Mouse (Mus musculus): ENCODE measurements at regions not wholly inside any gene's neighbourhood (a gene's known extent, or its start where the extent isn't known, plus 50 kb on each side); places are given as distances from the start of the nearest gene placed in this dataset.
A peak's percentile ranks its signal among the peaks of the same experiment; 100 is the strongest.

- no peak overlapping the region for H3ac ChIP-seq (ENCODE audit: control insufficient read depth, insufficient read length)
- H3K27me3 ChIP-seq (ENCODE audit: control insufficient read depth, insufficient read depth, insufficient read length) = no peaks in the 10 kb centered on the region
- H3K4me2 ChIP-seq (ENCODE audit: low read depth) = no peak overlapping the region
- no peaks in the 10 kb centered on the region for H3K36me3 ChIP-seq (ENCODE audit: control insufficient read depth, insufficient read depth)
- no peaks in the 10 kb centered on the region for H3K79me2 ChIP-seq (ENCODE audit: control insufficient read depth, insufficient read depth)
- TF ChIP-seq TCF12 (IDR thresholded peaks at IDR 0.05; ENCODE audit: insufficient read depth, poor library complexity, severe bottlenecking) = no peak
- no peak for TF ChIP-seq TCF3 (IDR thresholded peaks at IDR 0.05; ENCODE audit: insufficient read length, low read depth)
- TF ChIP-seq MYOD1 (IDR thresholded peaks at IDR 0.05; ENCODE audit: control insufficient read depth in 1 of 3, insufficient read length in 2 of 3, low read depth in 2 of 3) = no peak
- TF ChIP-seq E2F4 (IDR thresholded peaks at IDR 0.05; ENCODE audit: insufficient read depth) = no peak
- no peak for TF ChIP-seq MYOG (IDR thresholded peaks at IDR 0.05; ENCODE audit: control insufficient read depth in 1 of 3, insufficient read depth in 1 of 3, insufficient read length in 2 of 3, low read depth in 2 of 3)
- no peak for TF ChIP-seq REST (IDR thresholded peaks at IDR 0.05; ENCODE audit: insufficient read depth, insufficient read length)
- TF ChIP-seq POLR2AphosphoS2 (IDR thresholded peaks at IDR 0.05; ENCODE audit: insufficient read length, low read depth) = no peak
- TF ChIP-seq SRF (IDR thresholded peaks at IDR 0.05; ENCODE audit: control insufficient read depth, insufficient read length, low read depth) = no peak
- no peak for TF ChIP-seq USF1 (IDR thresholded peaks at IDR 0.05; ENCODE audit: low read depth)
- TF ChIP-seq CEBPB (IDR thresholded peaks at IDR 0.05; ENCODE audit: insufficient read depth, poor library complexity, severe bottlenecking) = no peak
- no peak for TF ChIP-seq POLR2A (IDR thresholded peaks at IDR 0.05; ENCODE audit: insufficient read length, low read depth)
- no peak for TF ChIP-seq MAX (IDR thresholded peaks at IDR 0.05; ENCODE audit: low read depth)
- no peak overlapping the region for H3K4me3 ChIP-seq
Measured at GRCm38 (mm10) chr10:37243136-37243535, 104.4 kb upstream of the Marcks start.

- no peak overlapping the region for H3K4me2 ChIP-seq (ENCODE audit: low read depth)
Measured at GRCm38 (mm10) chr10:37241821-37242263, 103.1 kb upstream of the Marcks start.

GRCm38 (mm10) chr10:37240634-37241033 lies 101.9 kb upstream of the Marcks start:
- Histone ChIP-seq H3ac (ENCODE audit: control insufficient read depth, insufficient read length) (no peak overlapping the region), H3K27me3 (ENCODE audit: control insufficient read depth, insufficient read depth, insufficient read length) (no peaks in the 10 kb centered on the region), H3K36me3 (ENCODE audit: control insufficient read depth, insufficient read depth) (no peaks in the 10 kb centered on the region), H3K4me3 (no peak overlapping the region), H3K4me2 (ENCODE audit: low read depth) (no peak overlapping the region), H3K79me2 (ENCODE audit: control insufficient read depth, insufficient read depth) (no peaks in the 10 kb centered on the region)
- TF ChIP-seq USF1 (IDR thresholded peaks at IDR 0.05; ENCODE audit: low read depth) (peak; percentile 74), REST (IDR thresholded peaks at IDR 0.05; ENCODE audit: insufficient read depth, insufficient read length) (no peak)

More at GRCm38 (mm10) chr10:37241821-37242263, 103.1 kb upstream of the Marcks start:
- Histone ChIP-seq H3K36me3 (ENCODE audit: control insufficient read depth, insufficient read depth) (no peaks in the 10 kb centered on the region), H3K79me2 (ENCODE audit: control insufficient read depth, insufficient read depth) (no peaks in the 10 kb centered on the region), H3K4me3 (no peak overlapping the region), H3K27me3 (ENCODE audit: control insufficient read depth, insufficient read depth, insufficient read length) (no peaks in the 10 kb centered on the region), H3ac (ENCODE audit: control insufficient read depth, insufficient read length) (no peak overlapping the region)
- TF ChIP-seq POLR2A (IDR thresholded peaks at IDR 0.05; ENCODE audit: insufficient read length, low read depth) (no peak), MYOD1 (IDR thresholded peaks at IDR 0.05; ENCODE audit: control insufficient read depth in 1 of 3, insufficient read length in 2 of 3, low read depth in 2 of 3) (no peak), TCF3 (IDR thresholded peaks at IDR 0.05; ENCODE audit: insufficient read length, low read depth) (no peak), TCF12 (IDR thresholded peaks at IDR 0.05; ENCODE audit: insufficient read depth, poor library complexity, severe bottlenecking) (no peak), USF1 (IDR thresholded peaks at IDR 0.05; ENCODE audit: low read depth) (no peak), CEBPB (IDR thresholded peaks at IDR 0.05; ENCODE audit: insufficient read depth, poor library complexity, severe bottlenecking) (no peak), MAX (IDR thresholded peaks at IDR 0.05; ENCODE audit: low read depth) (no peak), MYOG (IDR thresholded peaks at IDR 0.05; ENCODE audit: control insufficient read depth in 1 of 3, insufficient read depth in 1 of 3, insufficient read length in 2 of 3, low read depth in 2 of 3) (no peak), POLR2AphosphoS2 (IDR thresholded peaks at IDR 0.05; ENCODE audit: insufficient read length, low read depth) (no peak), SRF (IDR thresholded peaks at IDR 0.05; ENCODE audit: control insufficient read depth, insufficient read length, low read depth) (no peak), REST (IDR thresholded peaks at IDR 0.05; ENCODE audit: insufficient read depth, insufficient read length) (no peak), E2F4 (IDR thresholded peaks at IDR 0.05; ENCODE audit: insufficient read depth) (no peak)

GRCm38 (mm10) chr10:37240201-37240600 lies 101.5 kb upstream of the Marcks start:
- no peaks in the 10 kb centered on the region for H3K36me3 ChIP-seq (ENCODE audit: control insufficient read depth, insufficient read depth)
- no peaks in the 10 kb centered on the region for H3K79me2 ChIP-seq (ENCODE audit: control insufficient read depth, insufficient read depth)
- no peak for TF ChIP-seq TCF12 (IDR thresholded peaks at IDR 0.05; ENCODE audit: insufficient read depth, poor library complexity, severe bottlenecking)
- no peak for TF ChIP-seq CEBPB (IDR thresholded peaks at IDR 0.05; ENCODE audit: insufficient read depth, poor library complexity, severe bottlenecking)
- no peak for TF ChIP-seq POLR2AphosphoS2 (IDR thresholded peaks at IDR 0.05; ENCODE audit: insufficient read length, low read depth)
- TF ChIP-seq POLR2A (IDR thresholded peaks at IDR 0.05; ENCODE audit: insufficient read length, low read depth) = no peak
- no peak for TF ChIP-seq MYOD1 (IDR thresholded peaks at IDR 0.05; ENCODE audit: control insufficient read depth in 1 of 3, insufficient read length in 2 of 3, low read depth in 2 of 3)
- no peak for TF ChIP-seq MAX (IDR thresholded peaks at IDR 0.05; ENCODE audit: low read depth)
- H3K4me3 ChIP-seq = no peak overlapping the region
- H3K4me2 ChIP-seq (ENCODE audit: low read depth) = no peak overlapping the region
- H3K27me3 ChIP-seq (ENCODE audit: control insufficient read depth, insufficient read depth, insufficient read length) = no peaks in the 10 kb centered on the region
- H3ac ChIP-seq (ENCODE audit: control insufficient read depth, insufficient read length) = no peak overlapping the region

- H3K79me2 ChIP-seq (ENCODE audit: control insufficient read depth, insufficient read depth) = no peaks in the 10 kb centered on the region
- no peak overlapping the region for H3ac ChIP-seq (ENCODE audit: control insufficient read depth, insufficient read length)
- no peak overlapping the region for H3K4me3 ChIP-seq
- no peak for TF ChIP-seq POLR2A (IDR thresholded peaks at IDR 0.05; ENCODE audit: insufficient read length, low read depth)
- TF ChIP-seq E2F4 (IDR thresholded peaks at IDR 0.05; ENCODE audit: insufficient read depth) = no peak
- TF ChIP-seq TCF12 (IDR thresholded peaks at IDR 0.05; ENCODE audit: insufficient read depth, poor library complexity, severe bottlenecking) = no peak
- TF ChIP-seq SRF (IDR thresholded peaks at IDR 0.05; ENCODE audit: control insufficient read depth, insufficient read length, low read depth) = no peak
- no peak for TF ChIP-seq MYOD1 (IDR thresholded peaks at IDR 0.05; ENCODE audit: control insufficient read depth in 1 of 3, insufficient read length in 2 of 3, low read depth in 2 of 3)
- TF ChIP-seq POLR2AphosphoS2 (IDR thresholded peaks at IDR 0.05; ENCODE audit: insufficient read length, low read depth) = no peak
- no peak for TF ChIP-seq MYOG (IDR thresholded peaks at IDR 0.05; ENCODE audit: control insufficient read depth in 1 of 3, insufficient read depth in 1 of 3, insufficient read length in 2 of 3, low read depth in 2 of 3)
- TF ChIP-seq TCF3 (IDR thresholded peaks at IDR 0.05; ENCODE audit: insufficient read length, low read depth) = no peak
- no peak for TF ChIP-seq REST (IDR thresholded peaks at IDR 0.05; ENCODE audit: insufficient read depth, insufficient read length)
- no peak for TF ChIP-seq CEBPB (IDR thresholded peaks at IDR 0.05; ENCODE audit: insufficient read depth, poor library complexity, severe bottlenecking)
- TF ChIP-seq USF1 (IDR thresholded peaks at IDR 0.05; ENCODE audit: low read depth) = no peak
- H3K4me2 ChIP-seq (ENCODE audit: low read depth) = no peak overlapping the region
- H3K27me3 ChIP-seq (ENCODE audit: control insufficient read depth, insufficient read depth, insufficient read length) = no peaks in the 10 kb centered on the region
- no peaks in the 10 kb centered on the region for H3K36me3 ChIP-seq (ENCODE audit: control insufficient read depth, insufficient read depth)
Measured at GRCm38 (mm10) chr10:37236001-37236822, 97.5 kb upstream of the Marcks start.

Measured in myocyte (in vitro differentiated cells).